Mouse (Mus musculus) heart, embryonic 16.5 days (tissue): ENCODE data around the gene Ap2b1. TPM values are rescaled to one million over a fixed set of nuclear protein-coding genes. Genes with fewer than 3 reads are reported as not detected.

Experiments
- ATAC-seq: fragments of 200-750 bp; cut with Nextera tagmentation; replicated peaks from 2 replicates; pipeline ENCODE4 v1.8.0; 2017; ENCODE audit warnings: moderate number of reproducible peaks; ENCODE audit not compliant: insufficient read depth, low FRiP score; ENCODE audit errors: extremely low read depth
- H3K27ac ChIP-seq: fragments of 300-500 bp; sonication (generic); 2 replicates; pipeline ENCODE4 v1.5.1; 2014; ENCODE audit warnings: mild to moderate bottlenecking, low read length, control low read depth, moderate library complexity
- H3K27me3 ChIP-seq: fragments of 300-500 bp; sonication (generic); 2 replicates; pipeline ENCODE4 v1.6.1; 2014; ENCODE audit warnings: low read length, mixed read lengths; ENCODE audit not compliant: control insufficient read depth, insufficient read depth
- H3K36me3 ChIP-seq: fragments of 300-500 bp; sonication (generic); 2 replicates; pipeline ENCODE4 v1.6.1; 2014; ENCODE audit not compliant: control insufficient read depth, insufficient read depth
- H3K4me1 ChIP-seq: fragments of 300-500 bp; sonication (generic); 2 replicates; pipeline ENCODE4 v1.6.1; 2014; ENCODE audit warnings: low read length, mixed read lengths; ENCODE audit not compliant: control insufficient read depth, insufficient read depth
- H3K4me2 ChIP-seq: fragments of 300-500 bp; sonication (generic); 2 replicates; pipeline ENCODE4 v1.6.1; 2014; ENCODE audit warnings: low read depth, mild to moderate bottlenecking, control low read depth, low read length
- H3K4me3 ChIP-seq: fragments of 300-500 bp; sonication (generic); 2 replicates; pipeline ENCODE4 v1.5.1; 2014; ENCODE audit warnings: mild to moderate bottlenecking, control low read depth, low read length
- H3K9ac ChIP-seq: fragments of 300-500 bp; sonication (generic); 2 replicates; pipeline ENCODE4 v1.6.1; 2014; ENCODE audit warnings: low read length, control low read depth
- H3K9me3 ChIP-seq: fragments of 300-500 bp; sonication (generic); replicated peaks from 2 replicates; pipeline ENCODE4 v1.6.1; 2016; ENCODE audit warnings: low read length; ENCODE audit not compliant: control insufficient read depth
- WGBS: fragments of 180-500 bp; shearing (Covaris S2); extraction: QIAGEN DNeasy Blood & Tissue Kit; methylation state at CpG from one replicate; pipeline ENCODE4 v1.1.7; 2014; 5-methylcytosine and 5-hydroxymethylcytosine counted together
- polyA plus RNA-seq: library from polyadenylated mRNA; unstranded; fragments of >200 nt; fragmentation: Nextera tagmentation; extraction: Ambion mirVana; gene quantifications from 2 replicates; pipeline ENCODE4 v1.2.1, GENCODE M21; 2015

Ap2b1 gene
- polyA plus RNA-seq, 1 experiment from 2014 or later: 38.3 TPM

DNA sequence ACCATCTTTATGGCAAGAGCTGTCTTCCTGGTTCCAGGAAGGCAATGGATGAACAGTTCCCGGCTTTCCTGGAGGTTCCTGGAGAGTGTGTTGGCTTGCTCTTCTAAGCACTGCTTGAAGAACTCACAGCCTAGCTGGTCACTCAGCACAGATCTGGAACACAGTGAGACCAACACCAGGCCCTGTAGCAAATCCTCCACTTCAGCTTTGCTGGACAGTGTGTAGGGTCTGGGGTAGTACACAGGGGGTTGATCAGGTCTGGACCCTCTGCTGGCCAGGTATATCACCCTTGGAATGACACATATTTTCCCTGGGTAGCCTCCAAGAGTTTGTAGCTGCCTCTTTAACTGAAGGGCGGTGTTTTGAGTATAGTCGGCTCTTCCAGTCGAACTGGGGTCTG, 19.8 kb upstream of the Ap2b1 start:
- no peak for ATAC-seq
- H3K4me2 ChIP-seq: no peak overlapping the region
- H3K27me3 ChIP-seq: no peaks in the 10 kb centered on the region
- H3K4me1 ChIP-seq: no peaks in the 10 kb centered on the region
- H3K9ac ChIP-seq: no peak overlapping the region
- H3K9me3 ChIP-seq: no peaks in the 10 kb centered on the region
- no peak overlapping the region for H3K4me3 ChIP-seq
- H3K27ac ChIP-seq: no peak overlapping the region
- WGBS: 80% methylated on average over 4 of the region's 4 CpGs
- H3K36me3 ChIP-seq: no peaks in the 10 kb centered on the region

DNA sequence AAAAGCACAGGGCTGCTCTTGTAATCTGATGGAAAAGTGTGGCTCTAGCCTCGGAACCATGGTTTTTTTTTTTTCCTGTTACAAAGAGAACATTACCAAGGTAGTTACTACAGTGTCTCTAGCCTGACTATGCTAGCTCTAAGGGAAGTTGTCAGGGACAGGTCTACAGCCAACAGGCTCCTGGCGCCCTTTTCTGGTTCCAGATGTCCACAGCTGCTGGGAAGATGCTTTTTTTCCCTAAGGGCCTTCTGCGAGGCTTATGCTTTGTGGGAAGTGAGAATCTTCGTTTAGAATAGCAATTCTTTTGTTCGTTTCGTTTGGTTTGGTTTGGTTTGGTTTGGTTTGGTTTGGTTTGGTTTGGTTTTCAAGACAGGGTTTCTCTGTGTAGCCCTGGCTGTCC, 19.1 kb upstream of the Ap2b1 start:
- WGBS: 72% methylated on average over 6 of the region's 6 CpGs

DNA sequence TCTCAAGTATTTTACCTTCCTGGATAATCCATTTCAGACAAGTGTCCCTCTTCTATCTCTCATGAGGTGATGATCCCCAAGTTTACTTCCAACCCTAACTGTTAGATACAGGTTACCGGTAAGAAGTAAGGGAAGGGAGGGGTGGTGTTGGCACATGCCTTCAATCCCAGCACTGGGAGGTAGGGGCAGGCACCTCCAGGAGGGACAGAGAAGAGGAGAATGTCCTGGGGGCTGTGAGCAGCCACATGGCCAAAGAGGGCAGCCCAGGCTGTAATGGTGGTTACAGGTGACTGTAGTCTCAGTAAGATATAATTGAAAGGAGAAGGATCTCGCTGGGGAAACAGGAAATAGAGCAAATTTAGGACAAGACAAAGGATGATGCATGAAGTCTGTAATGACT, 16.7 kb upstream of the Ap2b1 start:
- no peaks in the 10 kb centered on the region for H3K4me1 ChIP-seq

More for the DNA sequence above, 19.1 kb upstream of the Ap2b1 start:
- Histone ChIP-seq H3K9ac (no peak overlapping the region), H3K9me3 (no peaks in the 10 kb centered on the region), H3K27me3 (no peaks in the 10 kb centered on the region), H3K4me2 (no peak overlapping the region), H3K4me3 (no peak overlapping the region), H3K36me3 (no peaks in the 10 kb centered on the region), H3K27ac (no peak overlapping the region), H3K4me1 (no peaks in the 10 kb centered on the region)
- ATAC-seq: no peak

DNA sequence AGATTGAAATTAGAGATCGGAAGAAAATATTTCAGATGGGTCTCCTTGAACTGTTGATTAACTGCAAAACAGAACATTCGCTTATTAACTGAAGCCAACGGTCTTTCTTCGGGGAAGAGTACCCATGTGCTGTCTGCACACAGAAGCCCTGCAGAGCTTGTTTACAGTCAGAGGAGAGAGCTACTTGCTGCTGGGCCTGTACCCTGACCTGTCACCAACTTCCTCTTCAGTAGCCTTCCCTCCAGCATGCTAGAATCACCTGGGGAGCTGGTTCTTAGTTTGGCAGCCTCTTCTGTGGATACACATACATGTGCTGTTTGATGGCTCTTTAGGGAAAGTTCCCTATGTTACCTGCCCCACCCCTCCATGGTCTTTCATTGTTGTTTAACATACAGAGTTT, 13.2 kb upstream of the Ap2b1 start:
- H3K36me3 ChIP-seq: no peaks in the 10 kb centered on the region
- no peaks in the 10 kb centered on the region for H3K9me3 ChIP-seq
- H3K4me1 ChIP-seq: peaks cover 3% of the 10 kb centered on the region; the same call in 1 of the 2 replicates
- H3K27me3 ChIP-seq: no peaks in the 10 kb centered on the region
- 81% methylated on average over 4 of the region's 4 CpGs for WGBS
- ATAC-seq: no peak
- H3K4me2 ChIP-seq: no peak overlapping the region
- no peak overlapping the region for H3K27ac ChIP-seq
- H3K4me3 ChIP-seq: no peak overlapping the region
- no peak overlapping the region for H3K9ac ChIP-seq

More for the DNA sequence above, 16.7 kb upstream of the Ap2b1 start:
- H3K27me3 ChIP-seq: no peaks in the 10 kb centered on the region
- no peak overlapping the region for H3K9ac ChIP-seq
- no peak overlapping the region for H3K27ac ChIP-seq
- no peaks in the 10 kb centered on the region for H3K36me3 ChIP-seq
- H3K4me3 ChIP-seq: no peak overlapping the region
- WGBS: 43% methylated on average over 2 of the region's 2 CpGs
- ATAC-seq: no peak
- H3K9me3 ChIP-seq: no peaks in the 10 kb centered on the region
- H3K4me2 ChIP-seq: no peak overlapping the region

DNA sequence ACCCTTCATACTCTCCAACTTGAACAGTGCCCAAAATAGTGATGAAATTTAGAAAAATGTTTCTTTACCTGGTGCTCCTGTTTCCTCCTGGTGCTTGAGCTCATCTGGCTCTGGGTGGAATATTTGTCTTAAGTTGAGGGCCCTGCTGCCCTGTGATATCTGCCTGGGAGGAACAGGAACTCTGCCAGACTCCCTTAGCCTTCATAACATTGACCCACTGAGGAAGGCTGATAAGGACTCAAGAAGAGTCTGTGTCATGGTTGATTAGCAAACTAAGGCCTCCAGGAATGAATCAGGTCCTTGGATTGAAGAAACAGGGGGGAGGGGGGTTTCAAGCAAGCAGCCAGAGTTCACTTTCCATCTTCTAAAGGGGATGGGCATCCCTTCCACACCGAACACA, 12.3 kb upstream of the Ap2b1 start, which contains the start of gene Slfn14:
Gene Slfn14 (minus strand): TSS at position 161 of the 400 bp plus-strand sequence.
- ATAC-seq: no peak
- Histone ChIP-seq H3K27ac (no peak within 1 kb of the TSS), H3K9ac (no peak within 1 kb of the TSS), H3K4me2 (no peak within 1 kb of the TSS), H3K27me3 (no peaks in the 10 kb centered on the region), H3K4me1 (peaks cover 7% of the 10 kb centered on the region; the same call in 1 of the 2 replicates), H3K4me3 (no peak within 1 kb of the TSS), H3K9me3 (no peaks in the 10 kb centered on the region), H3K36me3 (no peaks in the 10 kb centered on the region)
- 47% methylated on average over 1 of the region's 1 CpGs for WGBS

DNA sequence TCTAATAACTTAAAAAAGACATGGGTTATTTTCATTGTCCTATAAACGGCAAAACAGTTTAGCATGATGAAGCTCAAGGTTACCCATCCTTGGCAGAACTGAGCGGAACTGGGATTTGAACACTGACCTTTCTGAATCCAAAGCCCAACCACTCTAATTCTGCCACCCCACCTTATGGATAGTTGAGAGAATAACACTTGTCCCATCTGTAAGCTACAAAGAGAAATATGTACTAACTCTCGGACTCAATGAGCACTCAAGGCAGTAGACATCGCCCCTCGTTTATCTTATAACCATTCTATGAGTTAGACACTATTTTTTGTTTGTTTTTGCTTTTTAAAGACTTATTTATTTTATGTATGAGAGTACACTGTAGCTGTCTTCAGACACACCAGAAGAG, 9.8 kb upstream of the Ap2b1 start:
- no peak for ATAC-seq
- no peak overlapping the region for H3K4me2 ChIP-seq
- H3K27me3 ChIP-seq: no peaks in the 10 kb centered on the region
- peaks cover 17% of the 10 kb centered on the region for H3K4me1 ChIP-seq
- WGBS: 89% methylated on average over 5 of the region's 5 CpGs
- no peak overlapping the region for H3K4me3 ChIP-seq
- no peaks in the 10 kb centered on the region for H3K36me3 ChIP-seq
- H3K9me3 ChIP-seq: no peaks in the 10 kb centered on the region
- H3K27ac ChIP-seq: no peak overlapping the region
- no peak overlapping the region for H3K9ac ChIP-seq

DNA sequence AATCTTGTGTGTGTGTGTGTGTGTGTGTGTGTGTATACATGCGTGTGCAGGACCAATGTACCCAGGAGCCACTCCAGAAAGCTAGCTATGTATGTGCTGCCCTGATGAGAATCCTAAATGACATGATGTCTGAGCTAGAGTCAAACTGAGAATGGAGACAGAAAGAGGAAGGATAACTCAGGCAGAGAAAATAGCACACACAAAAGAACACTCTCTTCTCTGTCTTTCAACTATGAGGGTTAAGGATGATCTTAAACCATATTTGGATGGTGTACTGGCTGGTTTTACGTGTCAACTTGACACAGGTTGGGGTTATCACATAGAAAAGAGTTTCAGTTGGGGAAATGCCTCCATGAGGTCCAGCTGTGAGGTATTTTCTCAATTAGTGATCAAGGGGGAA, 9.2 kb upstream of the Ap2b1 start:
- H3K36me3 ChIP-seq: no peaks in the 10 kb centered on the region
- no peak overlapping the region for H3K4me3 ChIP-seq
- ATAC-seq: no peak
- H3K9ac ChIP-seq: no peak overlapping the region
- H3K4me1 ChIP-seq: peaks cover 19% of the 10 kb centered on the region
- H3K27ac ChIP-seq: no peak overlapping the region
- no peak overlapping the region for H3K4me2 ChIP-seq
- WGBS: 82% methylated on average over 2 of the region's 2 CpGs
- H3K9me3 ChIP-seq: no peaks in the 10 kb centered on the region
- no peaks in the 10 kb centered on the region for H3K27me3 ChIP-seq

DNA sequence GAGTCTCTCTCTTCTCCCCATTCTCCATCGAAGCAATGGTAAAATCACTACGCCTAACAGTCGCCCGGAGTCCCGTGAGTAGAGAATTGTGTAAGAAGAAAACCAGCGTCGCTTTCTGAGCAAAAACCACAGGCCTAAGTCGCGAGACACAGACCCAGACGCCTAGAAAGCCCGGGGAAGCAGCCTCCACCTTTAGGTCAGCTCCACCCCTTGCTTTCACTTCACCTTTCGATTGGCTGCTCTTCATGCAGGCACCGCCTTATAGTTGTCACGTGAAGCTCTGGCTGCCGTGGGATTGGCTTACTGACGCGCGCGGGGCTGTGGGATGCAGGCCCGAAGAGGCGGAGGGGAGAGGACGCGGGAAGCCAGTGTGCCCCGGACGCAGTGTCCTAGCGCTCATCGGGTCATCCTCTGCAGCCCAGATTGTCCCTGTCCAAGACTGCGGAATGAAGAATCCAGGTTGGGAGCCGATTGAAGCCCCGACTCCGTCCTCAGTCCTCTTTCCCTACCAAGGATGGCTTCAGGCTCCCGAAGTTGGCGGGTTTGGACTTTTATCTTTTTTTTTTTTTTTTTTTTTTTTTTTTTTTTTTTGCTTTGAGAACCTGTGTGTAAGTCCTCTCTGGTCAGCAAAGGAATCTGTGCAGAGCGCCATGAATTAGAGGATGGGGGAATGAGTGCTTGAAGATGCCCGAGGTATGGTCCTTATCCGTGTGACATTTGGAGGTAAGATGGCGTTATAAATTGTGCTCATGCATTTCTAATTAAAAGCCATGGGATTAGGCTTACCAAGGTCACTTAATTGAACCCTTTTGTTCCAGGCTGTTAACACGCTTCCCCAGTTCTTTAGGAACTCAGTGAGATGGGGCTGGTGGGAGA, 7.2 kb upstream of the Ap2b1 start:
- Histone ChIP-seq H3K9me3 (no peaks in the 10 kb centered on the region), H3K36me3 (peaks cover 13% of the 10 kb centered on the region), H3K27me3 (no peaks in the 10 kb centered on the region), H3K9ac (peak overlapping the region; percentile 76), H3K4me1 (peaks cover 19% of the 10 kb centered on the region), H3K4me3 (peak overlapping the region; percentile 60), H3K4me2 (peak overlapping the region; percentile 78), H3K27ac (peak overlapping the region; percentile 71)
- peak; percentile 100 for ATAC-seq
- under 1% methylated on average over 38 of the region's 38 CpGs for WGBS

DNA sequence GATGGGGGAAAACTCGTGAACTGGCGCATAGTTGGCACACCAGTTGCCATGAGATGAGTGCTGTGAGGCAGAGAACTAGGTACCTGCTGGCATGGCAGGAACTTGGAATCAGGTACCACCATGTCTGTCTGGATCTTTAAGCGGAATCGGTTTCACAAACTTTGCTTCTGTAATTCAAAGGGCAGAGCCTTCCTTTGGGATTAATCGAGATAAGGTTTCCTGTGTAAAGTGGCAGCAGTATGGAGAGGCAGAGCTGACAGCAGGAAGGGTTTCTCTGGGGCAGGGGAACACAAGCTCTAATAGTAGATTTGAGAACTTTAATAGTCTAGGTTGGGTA, 6.6 kb upstream of the Ap2b1 start:
- Histone ChIP-seq H3K9ac (peak overlapping the region; percentile 76), H3K27me3 (no peaks in the 10 kb centered on the region), H3K27ac (peak overlapping the region; percentile 62), H3K4me2 (peak overlapping the region; percentile 66), H3K4me1 (peaks cover 19% of the 10 kb centered on the region), H3K9me3 (no peaks in the 10 kb centered on the region), H3K36me3 (peaks cover 17% of the 10 kb centered on the region), H3K4me3 (peak overlapping the region; percentile 60)
- ATAC-seq: no peak
- under 1% methylated on average over 5 of the region's 5 CpGs for WGBS
